Mouse (Mus musculus) midbrain, embryonic 12.5 days (tissue): ENCODE results near the gene Zfp598. TPM values are rescaled to one million over a fixed set of nuclear protein-coding genes. Genes with fewer than 3 reads are reported as not detected.

ENCODE experiments used
- ATAC-seq: fragments of 200-750 bp; cut with Nextera tagmentation; 2 replicates; pipeline ENCODE4 v1.8.0; 2017; ENCODE audit warnings: low read depth, moderate TSS enrichment, moderate library complexity; ENCODE audit not compliant: low FRiP score
- H3K27ac ChIP-seq: fragments of 300-500 bp; sonication (generic); replicated peaks from 2 replicates; pipeline ENCODE4 v1.5.1; 2016; ENCODE audit warnings: mild to moderate bottlenecking
- H3K27me3 ChIP-seq: fragments of 300-500 bp; sonication (generic); 2 replicates; pipeline ENCODE4 v1.6.1; 2016; ENCODE audit warnings: mild to moderate bottlenecking
- H3K36me3 ChIP-seq: fragments of 300-500 bp; sonication (generic); 2 replicates; pipeline ENCODE4 v1.6.1; 2016
- H3K4me1 ChIP-seq: fragments of 300-500 bp; sonication (generic); 2 replicates; pipeline ENCODE4 v1.6.1; 2016
- H3K4me2 ChIP-seq: fragments of 300-500 bp; sonication (generic); replicated peaks from 2 replicates; pipeline ENCODE4 v1.6.1; 2016; ENCODE audit warnings: mild to moderate bottlenecking, moderate library complexity
- H3K4me3 ChIP-seq: fragments of 300-500 bp; sonication (generic); 2 replicates; pipeline ENCODE4 v1.5.1; 2016; ENCODE audit warnings: mild to moderate bottlenecking
- H3K9ac ChIP-seq: fragments of 300-500 bp; sonication (generic); replicated peaks from 2 replicates; pipeline ENCODE4 v1.6.1; 2016; ENCODE audit warnings: mild to moderate bottlenecking, moderate library complexity
- H3K9me3 ChIP-seq: fragments of 300-500 bp; sonication (generic); 2 replicates; pipeline ENCODE4 v1.6.1; 2016; ENCODE audit warnings: mild to moderate bottlenecking
- WGBS: fragments of 180-500 bp; shearing (Covaris S2); methylation state at CpG from one replicate; pipeline ENCODE4 v1.1.7; 2016; 5-methylcytosine and 5-hydroxymethylcytosine counted together
- polyA plus RNA-seq: library from polyadenylated mRNA; unstranded; fragments of >200 nt; fragmentation: Nextera tagmentation; extraction: Ambion mirVana; gene quantifications from 2 replicates; pipeline ENCODE4 v1.2.1, GENCODE M21; 2016

The Zfp598 gene
- polyA plus RNA-seq, 1 experiment from 2014 or later = 23.5 TPM

- peak; percentile 92 for ATAC-seq
- H3K9ac ChIP-seq = peak within 1 kb of the TSS; percentile 81
- peaks cover 17% of the 10 kb centered on the region for H3K4me1 ChIP-seq
- H3K4me2 ChIP-seq = peak within 1 kb of the TSS; percentile 86
- H3K9me3 ChIP-seq = no peaks in the 10 kb centered on the region
- WGBS = under 1% methylated on average over 65 of the region's 76 CpGs
- peak within 1 kb of the TSS; percentile 84 for H3K27ac ChIP-seq
- H3K27me3 ChIP-seq = peaks cover 10% of the 10 kb centered on the region
- H3K4me3 ChIP-seq = peak within 1 kb of the TSS; percentile 80
- peaks cover 34% of the 10 kb centered on the region for H3K36me3 ChIP-seq
These were observed 26.7 kb downstream of the Zfp598 start, which contains the start of the genes Gfer and Noxo1 for GRCm38 (mm10) chr17:24696011-24696697. Gfer (minus strand) TSS chr17:24696156. Noxo1 (plus strand) TSS chr17:24696234.

- no peak overlapping the region for H3K9ac ChIP-seq
- no peak overlapping the region for H3K27ac ChIP-seq
- peaks cover 8% of the 10 kb centered on the region for H3K27me3 ChIP-seq
- ATAC-seq = no peak
- H3K36me3 ChIP-seq = peaks cover 40% of the 10 kb centered on the region
- peaks cover 17% of the 10 kb centered on the region for H3K4me1 ChIP-seq
- 22% methylated on average over 5 of the region's 5 CpGs for WGBS
- H3K4me3 ChIP-seq = no peak overlapping the region
- H3K4me2 ChIP-seq = no peak overlapping the region
- no peaks in the 10 kb centered on the region for H3K9me3 ChIP-seq
These were observed 28.5 kb downstream of the Zfp598 start for GRCm38 (mm10) chr17:24697985-24698384.

GRCm38 (mm10) chr17:24698715-24699114, 29.2 kb downstream of the Zfp598 start:
- ATAC-seq = no peak
- 71% methylated on average over 9 of the region's 9 CpGs for WGBS
- H3K36me3 ChIP-seq = peaks cover 39% of the 10 kb centered on the region
- no peaks in the 10 kb centered on the region for H3K9me3 ChIP-seq
- H3K4me3 ChIP-seq = no peak overlapping the region
- H3K4me1 ChIP-seq = peaks cover 17% of the 10 kb centered on the region
- no peak overlapping the region for H3K4me2 ChIP-seq
- H3K9ac ChIP-seq = no peak overlapping the region
- no peak overlapping the region for H3K27ac ChIP-seq
- peaks cover 8% of the 10 kb centered on the region for H3K27me3 ChIP-seq

GRCm38 (mm10) chr17:24699473-24699872, 30.0 kb downstream of the Zfp598 start:
- no peak overlapping the region for H3K4me2 ChIP-seq
- H3K9ac ChIP-seq = no peak overlapping the region
- no peaks in the 10 kb centered on the region for H3K9me3 ChIP-seq
- WGBS = 81% methylated on average over 2 of the region's 2 CpGs
- no peak overlapping the region for H3K27ac ChIP-seq
- peaks cover 8% of the 10 kb centered on the region for H3K27me3 ChIP-seq
- no peak for ATAC-seq
- H3K4me3 ChIP-seq = no peak overlapping the region
- peaks cover 46% of the 10 kb centered on the region for H3K36me3 ChIP-seq
- peaks cover 17% of the 10 kb centered on the region for H3K4me1 ChIP-seq

GRCm38 (mm10) chr17:24701251-24701650, 31.8 kb downstream of the Zfp598 start:
- Histone ChIP-seq H3K27ac (no peak overlapping the region), H3K27me3 (peaks cover 8% of the 10 kb centered on the region), H3K4me1 (peaks cover 12% of the 10 kb centered on the region), H3K9me3 (no peaks in the 10 kb centered on the region), H3K4me2 (no peak overlapping the region), H3K36me3 (peaks cover 58% of the 10 kb centered on the region), H3K9ac (no peak overlapping the region; the same call in 1 of the 2 replicates), H3K4me3 (no peak overlapping the region)
- 90% methylated on average over 9 of the region's 9 CpGs for WGBS
- ATAC-seq = no peak

GRCm38 (mm10) chr17:24705821-24706220, 36.3 kb downstream of the Zfp598 start:
- Histone ChIP-seq H3K27me3 (no peaks in the 10 kb centered on the region), H3K9me3 (no peaks in the 10 kb centered on the region), H3K4me1 (peaks cover 16% of the 10 kb centered on the region), H3K27ac (no peak overlapping the region), H3K36me3 (peaks cover 44% of the 10 kb centered on the region), H3K9ac (no peak overlapping the region), H3K4me3 (0 out of 2 replicates have a peak overlapping the region, but pooled peaks have one; percentile 7), H3K4me2 (0 out of 2 replicates have a peak overlapping the region, but pooled peaks have one; percentile 80)
- WGBS = 95% methylated on average over 3 of the region's 3 CpGs
- no peak for ATAC-seq

GRCm38 (mm10) chr17:24706982-24707800, 37.7 kb downstream of the Zfp598 start, which contains the start of gene Tbl3:
Tbl3 (minus strand) TSS chr17:24707660.
- no peaks in the 10 kb centered on the region for H3K9me3 ChIP-seq
- peak within 1 kb of the TSS; percentile 77 for H3K27ac ChIP-seq
- H3K4me3 ChIP-seq = peak within 1 kb of the TSS; percentile 80
- H3K4me1 ChIP-seq = peaks cover 16% of the 10 kb centered on the region
- H3K4me2 ChIP-seq = peak within 1 kb of the TSS; percentile 80
- WGBS = 4% methylated on average over 32 of the region's 32 CpGs
- no peaks in the 10 kb centered on the region for H3K27me3 ChIP-seq
- ATAC-seq = peak; percentile 92
- H3K9ac ChIP-seq = peak within 1 kb of the TSS; percentile 71
- H3K36me3 ChIP-seq = peaks cover 30% of the 10 kb centered on the region

GRCm38 (mm10) chr17:24707801-24708425, 38.4 kb downstream of the Zfp598 start:
- H3K4me2 ChIP-seq = peak overlapping the region; percentile 80
- peaks cover 24% of the 10 kb centered on the region for H3K36me3 ChIP-seq
- peak overlapping the region; percentile 71 for H3K9ac ChIP-seq
- peak overlapping the region; percentile 77 for H3K27ac ChIP-seq
- H3K4me3 ChIP-seq = peak overlapping the region; percentile 80
- WGBS = 8% methylated on average over 24 of the region's 24 CpGs
- peak; percentile 68; the same call in 1 of the 2 replicates for ATAC-seq
- no peaks in the 10 kb centered on the region for H3K27me3 ChIP-seq
- H3K9me3 ChIP-seq = no peaks in the 10 kb centered on the region
- H3K4me1 ChIP-seq = peaks cover 16% of the 10 kb centered on the region

GRCm38 (mm10) chr17:24708646-24709045, 39.2 kb downstream of the Zfp598 start:
- no peaks in the 10 kb centered on the region for H3K27me3 ChIP-seq
- H3K36me3 ChIP-seq = peaks cover 20% of the 10 kb centered on the region
- H3K4me3 ChIP-seq = no peak overlapping the region
- peak overlapping the region; percentile 80; the same call in 1 of the 2 replicates for H3K4me2 ChIP-seq
- 39% methylated on average over 2 of the region's 2 CpGs for WGBS
- ATAC-seq = no peak
- H3K9me3 ChIP-seq = no peaks in the 10 kb centered on the region
- no peak overlapping the region for H3K9ac ChIP-seq
- H3K27ac ChIP-seq = no peak overlapping the region
- H3K4me1 ChIP-seq = peaks cover 16% of the 10 kb centered on the region

GRCm38 (mm10) chr17:24715556-24715955, 46.1 kb downstream of the Zfp598 start:
- Histone ChIP-seq H3K4me3 (no peak overlapping the region), H3K4me1 (peaks cover 5% of the 10 kb centered on the region; the same call in 1 of the 2 replicates), H3K36me3 (peaks cover 11% of the 10 kb centered on the region; the same call in 1 of the 2 replicates), H3K9me3 (no peaks in the 10 kb centered on the region), H3K27ac (no peak overlapping the region), H3K27me3 (no peaks in the 10 kb centered on the region), H3K4me2 (no peak overlapping the region), H3K9ac (no peak overlapping the region)
- no peak for ATAC-seq
- WGBS = 18% methylated on average over 6 of the region's 6 CpGs

GRCm38 (mm10) chr17:24716166-24716682, 46.7 kb downstream of the Zfp598 start:
- no peak for ATAC-seq
- no peak overlapping the region for H3K4me3 ChIP-seq
- 94% methylated on average over 15 of the region's 15 CpGs for WGBS

More at GRCm38 (mm10) chr17:24716166-24716682, 46.7 kb downstream of the Zfp598 start:
- peaks cover 9% of the 10 kb centered on the region for H3K4me1 ChIP-seq
- no peaks in the 10 kb centered on the region for H3K27me3 ChIP-seq
- no peak overlapping the region for H3K4me2 ChIP-seq
- H3K36me3 ChIP-seq = peaks cover 13% of the 10 kb centered on the region; the same call in 1 of the 2 replicates
- no peak overlapping the region for H3K9ac ChIP-seq
- H3K9me3 ChIP-seq = no peaks in the 10 kb centered on the region
- no peak overlapping the region for H3K27ac ChIP-seq
